Mouse (Mus musculus): ENCODE results near the gene Eml6. TPM values are rescaled to one million over a fixed set of nuclear protein-coding genes. Genes with fewer than 3 reads are reported as not detected.

The Eml6 gene
- total RNA-seq, 2 experiments from 2014 or later, result 0.49 to 0.71 TPM

DNA sequence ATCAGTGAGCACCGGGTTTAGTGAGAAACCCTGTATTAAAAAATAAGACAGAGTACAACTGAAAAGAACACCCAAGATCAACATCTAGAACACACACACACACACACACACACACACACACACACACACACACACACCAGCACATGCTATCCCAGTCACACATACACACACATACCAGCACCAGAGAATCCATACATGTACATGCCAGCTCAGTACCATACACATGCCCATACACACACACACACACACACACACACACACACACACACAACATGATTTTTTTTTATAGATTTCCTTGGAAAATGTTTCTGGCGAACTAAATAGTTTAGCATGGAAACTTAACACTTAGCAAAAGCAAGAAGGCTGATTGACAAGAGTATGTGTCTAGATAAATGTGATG, 164.8 kb downstream of the Eml6 start:
- no peak for ATAC-seq (replicated peaks; ENCODE audit: poor library complexity)

DNA sequence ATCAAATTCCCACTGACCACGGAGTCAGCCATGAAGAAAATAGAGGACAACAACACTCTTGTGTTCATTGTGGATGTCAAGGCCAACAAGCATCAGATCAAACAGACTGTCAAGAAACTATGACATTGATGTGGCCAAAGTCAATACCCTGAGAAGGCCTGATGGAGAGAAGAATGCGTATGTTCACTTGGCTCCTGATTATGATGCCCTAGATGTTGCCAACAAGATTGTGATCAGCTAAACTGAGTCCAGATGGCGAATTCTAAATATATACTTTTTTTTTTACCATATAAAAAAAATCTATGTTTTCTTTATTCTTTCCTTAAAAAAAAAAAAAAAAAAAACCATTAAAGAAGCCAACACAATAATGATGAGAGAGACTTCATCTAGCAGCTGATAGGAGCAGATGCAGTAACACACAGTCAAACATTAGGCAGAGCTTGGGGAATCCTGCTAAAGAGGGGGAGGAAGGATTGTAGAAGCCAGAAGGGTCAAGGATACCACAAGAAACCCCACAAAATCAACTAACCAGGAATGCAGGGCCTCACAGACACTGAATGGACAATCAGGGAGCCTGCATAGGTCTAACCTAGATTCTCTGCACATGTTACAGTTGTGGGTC, 185.1 kb downstream of the Eml6 start:
- no peak for ATAC-seq (replicated peaks; ENCODE audit: poor library complexity)

DNA sequence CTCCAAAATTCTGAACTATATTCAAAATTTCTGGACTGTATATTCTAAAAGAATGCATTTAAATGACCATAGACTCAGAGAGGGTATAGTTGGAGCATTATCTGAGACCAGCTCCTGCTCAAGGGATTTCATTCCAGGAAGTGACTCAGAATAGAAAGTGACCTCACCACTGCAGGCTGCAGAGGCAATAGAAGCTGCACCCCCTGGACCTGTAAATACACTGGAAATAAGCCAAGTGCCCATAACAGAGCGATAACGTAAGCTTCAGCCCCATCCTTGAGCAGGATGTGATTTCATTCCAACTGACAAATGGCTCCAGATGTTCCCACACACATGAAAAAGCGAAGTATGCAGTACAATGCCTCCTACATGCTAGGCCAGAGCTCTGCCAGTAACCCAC, 186.1 kb downstream of the Eml6 start:
- no peak for ATAC-seq (replicated peaks; ENCODE audit: poor library complexity)

DNA sequence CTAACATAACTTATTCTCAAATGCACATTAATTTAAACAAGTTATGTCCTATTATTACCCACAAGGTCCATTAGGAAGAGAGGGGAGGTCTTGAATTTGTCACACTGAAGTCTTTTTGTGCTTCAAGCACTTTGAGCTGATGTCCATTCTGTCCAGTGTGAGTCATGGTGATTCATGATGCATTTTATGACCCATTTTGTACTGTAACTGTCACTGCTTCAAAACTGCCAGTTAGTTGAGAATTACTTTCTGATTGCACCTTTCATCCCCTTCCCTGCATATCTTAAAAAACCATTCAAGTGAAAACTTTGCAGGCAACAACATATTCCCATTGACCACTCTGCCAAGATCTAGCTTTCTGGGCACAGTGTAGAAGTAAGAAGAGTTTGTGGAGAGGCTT, 188.8 kb downstream of the Eml6 start:
- no peak for ATAC-seq (replicated peaks; ENCODE audit: poor library complexity)

DNA sequence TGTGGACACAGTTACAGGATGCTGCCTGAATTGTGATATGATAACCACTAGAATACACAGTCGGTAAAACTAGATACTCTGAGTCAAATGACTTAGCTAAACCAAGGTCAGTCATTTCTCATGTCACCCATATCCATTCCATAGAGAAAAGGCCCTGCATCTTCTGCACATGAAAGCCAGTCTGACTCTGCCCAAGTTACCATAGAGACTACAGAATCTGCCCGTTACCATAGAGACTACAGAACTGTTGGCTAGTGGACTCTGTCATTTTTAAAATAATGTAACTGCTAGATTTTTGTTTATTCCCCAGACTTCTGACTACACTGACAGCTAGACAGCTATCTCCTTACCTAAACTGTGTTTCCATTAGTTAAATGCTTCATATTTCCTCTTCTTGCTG, 198.1 kb downstream of the Eml6 start:
- no peak for ATAC-seq (replicated peaks; ENCODE audit: poor library complexity)

DNA sequence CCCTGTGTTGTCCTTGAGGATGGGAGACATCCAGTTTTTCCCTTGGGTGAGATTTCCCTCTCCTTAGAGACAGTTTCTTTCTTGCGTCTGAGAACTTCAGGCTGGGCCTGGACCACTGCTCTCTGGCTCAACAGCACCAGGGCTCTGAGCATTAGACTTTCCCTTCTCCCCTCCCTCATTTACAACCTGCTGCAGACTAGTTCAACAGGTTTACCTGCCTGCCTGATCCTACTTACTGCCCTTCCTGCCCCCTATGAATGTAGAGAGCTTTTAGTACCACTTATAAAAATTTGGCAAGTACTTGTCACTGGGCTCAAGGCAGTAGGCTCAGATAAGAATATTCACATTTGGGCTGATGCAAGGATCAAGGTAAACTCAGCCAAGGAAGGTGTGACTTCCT, 199.8 kb downstream of the Eml6 start:
- ATAC-seq (replicated peaks; ENCODE audit: poor library complexity), result no peak

DNA sequence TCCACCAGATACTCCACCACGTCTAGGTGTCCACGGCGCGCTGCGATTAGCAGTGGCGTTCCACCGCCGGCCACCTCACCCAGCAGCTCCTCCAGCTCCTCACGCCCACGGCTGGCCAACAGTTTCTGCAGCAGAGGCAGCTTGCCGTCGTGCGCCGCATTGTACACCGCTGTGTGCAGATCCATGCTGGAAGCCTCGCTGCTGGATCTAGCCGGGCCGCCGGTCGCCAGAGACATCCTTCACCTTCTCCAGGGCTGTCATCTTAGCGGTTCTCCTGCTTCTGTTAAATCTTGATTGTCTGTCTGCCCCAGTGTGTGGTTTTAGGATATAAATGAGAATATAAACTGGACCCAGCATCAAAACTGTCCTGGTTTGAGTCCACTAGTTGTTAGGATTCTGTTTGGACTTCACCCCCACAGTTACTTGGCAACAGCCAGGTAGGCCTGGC, 200.5 kb downstream of the Eml6 start, which contains the start of gene 4931440F15Rik:
TSS of gene 4931440F15Rik (minus strand) at position 398 of the 448 bp plus-strand sequence.
- ATAC-seq (replicated peaks; ENCODE audit: poor library complexity), result peak; percentile 24; the same call in 1 of the 2 replicates

DNA sequence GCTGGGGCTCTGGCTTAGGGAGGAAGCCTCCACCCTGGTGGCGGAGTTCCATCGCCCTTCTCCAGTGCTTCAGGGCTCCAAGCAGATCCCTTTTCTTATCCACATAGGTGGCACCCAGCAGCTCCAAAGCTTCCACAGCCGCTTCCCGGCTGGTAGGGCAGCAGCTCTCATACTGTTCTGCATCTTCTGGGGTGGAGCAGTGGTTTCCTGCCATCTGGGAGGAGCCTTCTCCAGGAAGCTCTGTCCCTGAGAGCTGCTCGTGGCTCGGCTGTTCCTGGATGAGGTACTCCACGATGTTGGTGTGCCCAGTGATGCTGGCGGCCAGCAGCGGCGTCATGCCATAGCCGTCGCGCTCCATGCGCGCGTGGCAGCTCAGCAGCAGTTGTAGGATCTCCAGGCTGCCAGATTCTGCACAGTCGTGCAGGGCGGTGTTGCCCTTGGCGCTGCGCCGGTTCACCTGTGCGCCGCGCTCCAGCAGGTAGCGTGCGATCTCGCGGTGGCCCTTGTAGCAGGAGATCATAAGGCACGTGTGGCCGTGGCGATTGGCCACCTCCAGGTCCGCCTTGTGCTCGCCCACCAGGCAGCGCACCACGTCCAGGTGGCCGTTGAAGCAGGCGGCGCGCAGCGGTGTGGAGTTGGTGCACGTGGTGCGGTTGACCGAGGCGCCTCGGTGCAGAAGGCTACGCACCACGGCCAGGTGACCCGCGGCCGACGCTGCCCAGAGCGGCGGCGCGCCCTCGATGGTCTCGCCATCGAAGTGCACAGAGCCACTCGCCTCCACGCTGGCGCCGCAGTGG, 201.2 kb downstream of the Eml6 start:
- ATAC-seq (replicated peaks; ENCODE audit: poor library complexity), result peak; percentile 54

DNA sequence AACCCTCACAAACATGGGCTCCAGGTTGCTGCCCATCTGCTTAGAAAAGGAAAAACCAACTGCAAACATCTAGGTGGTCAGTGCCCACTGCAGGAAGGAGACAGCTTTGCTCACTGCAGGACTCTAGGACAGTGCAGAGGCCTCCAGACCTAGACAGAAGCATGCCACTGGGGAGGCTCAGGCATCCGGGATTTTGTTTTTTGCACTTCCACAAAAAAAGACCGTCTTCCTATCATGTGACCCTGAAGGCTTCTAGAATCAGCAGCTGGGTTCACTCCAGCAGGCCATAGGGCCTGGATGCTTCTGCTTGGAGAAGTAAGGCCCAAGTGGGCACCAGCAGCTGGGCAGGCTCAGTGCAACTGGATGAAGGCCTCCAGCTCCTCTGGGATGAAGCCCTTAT, 202.7 kb downstream of the Eml6 start:
- no peak for ATAC-seq (replicated peaks; ENCODE audit: poor library complexity)

DNA sequence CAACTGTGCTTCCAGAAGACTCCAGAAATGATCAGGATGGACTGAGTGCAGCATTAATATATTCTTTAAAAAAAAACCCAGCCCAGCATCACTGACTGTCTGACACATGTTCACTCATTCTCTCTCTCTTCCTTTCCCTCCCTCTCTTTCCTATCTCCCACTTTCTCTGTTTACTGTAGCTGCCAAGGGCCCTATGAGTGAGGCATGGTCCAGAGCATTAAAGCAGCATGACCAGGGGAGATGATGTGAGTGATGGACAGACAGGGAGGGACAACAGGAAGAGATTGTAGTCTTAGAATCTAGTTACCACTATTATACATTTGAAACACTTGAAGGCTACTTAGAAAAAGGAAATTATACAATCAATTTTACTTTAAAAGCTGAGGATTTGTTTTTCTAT, 210.2 kb downstream of the Eml6 start:
- no peak for ATAC-seq (replicated peaks; ENCODE audit: poor library complexity)

DNA sequence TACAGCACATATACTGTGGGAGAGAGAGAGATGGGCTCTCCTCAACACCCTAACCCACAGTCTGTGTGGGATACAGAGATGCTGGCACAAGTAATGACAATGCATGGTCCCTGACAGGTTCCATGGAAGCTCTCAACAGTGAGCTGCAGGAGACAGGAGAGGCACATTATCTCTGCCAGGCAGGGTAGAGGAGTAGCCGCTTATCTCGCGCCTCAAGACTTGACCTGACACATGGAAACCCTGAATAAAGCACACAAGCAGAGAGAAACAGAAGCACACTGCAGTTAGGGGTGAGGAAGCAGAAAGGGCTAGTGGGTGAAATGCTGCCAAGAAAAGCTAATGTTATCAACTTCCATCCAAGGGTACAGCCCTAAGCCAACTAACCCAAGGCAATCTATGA, 210.6 kb downstream of the Eml6 start:
- ATAC-seq (replicated peaks; ENCODE audit: poor library complexity), result peak; percentile 96

DNA sequence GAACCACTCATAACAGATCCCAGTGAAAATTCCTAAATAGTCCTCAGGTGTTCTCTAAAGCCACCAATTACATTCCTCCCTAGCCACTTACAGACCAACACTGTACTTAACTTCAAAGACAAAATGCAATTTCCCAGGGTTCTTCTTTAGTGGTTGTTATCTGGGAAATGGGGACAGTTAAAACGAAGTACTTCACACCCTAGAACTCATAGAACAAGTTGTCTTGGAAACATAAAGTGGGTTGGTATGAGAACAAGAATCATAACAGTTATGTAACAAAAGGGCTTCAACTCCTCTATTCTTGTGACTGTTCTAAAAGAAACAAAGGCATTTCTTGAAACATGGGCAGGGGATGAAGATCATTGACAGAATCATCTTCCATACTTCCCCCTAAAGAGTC, 212.6 kb downstream of the Eml6 start:
- ATAC-seq (replicated peaks; ENCODE audit: poor library complexity), result no peak

DNA sequence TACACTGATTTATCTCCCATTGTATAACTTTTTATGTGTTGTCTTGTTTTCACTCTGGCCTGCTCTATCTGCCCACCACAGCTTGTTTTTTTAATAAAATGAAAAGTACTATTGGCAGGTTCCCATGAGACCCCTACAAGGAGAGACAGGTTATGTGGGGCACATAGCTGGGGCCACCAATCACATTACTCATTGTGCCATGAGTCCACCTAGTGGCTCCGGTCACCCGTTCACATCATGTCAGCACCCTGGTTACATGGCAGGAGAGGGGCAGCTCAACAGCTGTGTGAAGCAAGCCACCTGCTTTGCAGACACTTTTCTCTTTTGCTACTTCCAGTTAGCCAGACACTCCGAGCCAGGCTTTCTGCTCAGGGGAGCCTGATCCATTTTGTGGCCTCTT, 213.4 kb downstream of the Eml6 start:
- ATAC-seq (replicated peaks; ENCODE audit: poor library complexity), result no peak

DNA sequence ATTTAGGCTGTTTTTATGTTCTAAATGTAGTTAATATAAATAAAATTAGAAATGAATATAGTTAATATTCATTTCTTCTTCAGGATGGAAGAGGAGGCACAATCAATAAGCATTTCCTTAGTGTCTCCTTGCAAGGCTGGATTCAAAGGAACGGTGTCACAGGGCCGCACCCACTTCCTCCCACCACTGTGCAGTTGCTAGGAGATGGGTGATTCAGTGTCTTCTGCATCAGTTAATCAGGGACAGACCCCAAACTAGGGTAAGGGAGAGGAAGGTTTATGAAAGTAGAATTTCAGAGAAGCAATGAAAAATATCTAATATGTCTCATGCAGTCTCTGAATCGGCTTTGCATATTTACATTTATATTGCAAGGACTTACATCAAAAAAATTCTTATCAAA, 215.5 kb downstream of the Eml6 start:
- ATAC-seq (replicated peaks; ENCODE audit: poor library complexity), result no peak

DNA sequence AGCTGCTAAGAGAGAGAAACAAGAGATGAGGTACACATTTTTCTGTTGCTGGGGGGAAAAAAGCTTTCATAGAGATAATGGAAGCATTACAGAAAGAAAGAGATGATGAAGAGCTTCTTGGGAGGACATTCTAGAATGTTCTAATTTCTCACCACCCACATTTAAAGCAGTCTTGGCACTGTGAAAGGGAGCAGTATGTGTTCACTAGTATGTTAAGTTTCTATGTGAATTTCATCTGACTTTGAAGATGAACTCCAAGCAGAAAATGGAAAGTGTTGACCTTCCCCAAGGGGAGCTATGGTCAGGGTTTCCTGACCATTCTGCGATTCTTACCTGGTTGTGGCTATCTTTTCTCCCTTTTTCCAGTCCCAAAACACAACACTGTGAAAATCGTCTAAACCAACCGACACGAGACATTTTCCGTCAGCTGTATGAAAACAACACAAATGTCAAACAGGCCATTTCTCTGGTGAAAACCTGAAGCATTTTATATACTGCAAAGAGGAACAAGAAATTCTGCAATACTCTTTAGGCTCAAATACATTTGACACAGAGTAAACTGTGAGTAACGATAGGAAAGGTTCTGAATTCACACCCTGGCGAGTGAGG, 216.7 kb downstream of the Eml6 start:
- 0 out of 2 replicates have a peak, but pooled peaks have one; percentile 12 for ATAC-seq (replicated peaks; ENCODE audit: poor library complexity)

DNA sequence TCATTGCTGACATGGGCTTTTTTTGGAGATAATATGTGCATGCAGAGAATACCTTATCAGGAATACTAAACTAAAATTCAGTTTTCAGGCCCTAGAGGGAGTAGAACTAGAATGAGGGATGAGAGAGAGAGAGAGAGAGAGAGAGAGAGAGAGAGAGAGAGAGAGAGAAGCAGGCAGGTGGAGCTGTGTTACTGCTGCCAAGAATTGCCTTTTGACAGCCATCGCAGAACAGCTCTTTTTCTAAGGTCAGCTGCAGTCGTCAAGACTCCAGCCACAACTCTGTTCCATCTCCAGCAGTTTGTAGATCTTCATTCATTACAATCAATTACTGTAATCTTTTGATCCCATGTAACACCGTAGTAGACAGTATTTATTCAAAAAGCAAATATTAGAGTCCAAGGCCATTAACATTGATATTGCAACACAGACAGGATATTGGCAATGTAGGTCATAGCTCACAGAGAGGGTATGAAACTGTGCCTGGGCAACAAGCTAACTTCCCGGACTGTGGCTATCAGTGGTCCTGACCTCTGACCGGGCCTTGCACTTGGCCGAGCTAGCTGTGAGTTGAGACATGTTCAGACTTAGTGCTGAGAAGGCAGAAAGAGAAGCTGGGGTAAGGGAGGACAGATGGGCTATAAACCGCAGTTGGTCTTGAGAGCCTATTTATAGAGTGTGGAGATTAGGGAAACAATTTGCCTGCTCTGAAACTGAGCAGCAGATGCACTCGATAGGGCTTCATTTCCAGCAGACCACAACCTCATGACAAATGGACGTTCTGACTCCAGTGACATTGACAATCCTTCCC, 217.5 kb downstream of the Eml6 start:
- ATAC-seq (replicated peaks; ENCODE audit: poor library complexity), result peak; percentile 75

DNA sequence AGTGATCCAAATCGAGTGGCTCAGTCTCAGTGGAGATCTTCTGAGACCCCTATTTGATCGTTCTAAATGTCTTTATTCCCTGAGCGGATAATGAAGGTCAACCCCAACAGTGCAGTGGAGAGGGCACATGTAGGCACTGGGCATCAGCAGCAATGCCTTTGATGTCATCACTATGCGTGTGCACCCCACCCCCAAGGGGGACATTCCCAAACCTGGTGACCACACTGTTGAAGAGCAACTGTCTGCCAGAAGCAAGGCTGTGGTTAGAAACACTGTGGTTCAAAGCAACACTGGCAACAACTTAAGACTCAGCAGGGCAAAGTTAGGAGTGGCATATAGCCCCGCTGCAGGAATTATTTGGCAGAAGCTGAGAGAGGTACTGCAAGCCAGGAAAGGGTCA, 218.5 kb downstream of the Eml6 start:
- ATAC-seq (replicated peaks; ENCODE audit: poor library complexity), result peak; percentile 37

DNA sequence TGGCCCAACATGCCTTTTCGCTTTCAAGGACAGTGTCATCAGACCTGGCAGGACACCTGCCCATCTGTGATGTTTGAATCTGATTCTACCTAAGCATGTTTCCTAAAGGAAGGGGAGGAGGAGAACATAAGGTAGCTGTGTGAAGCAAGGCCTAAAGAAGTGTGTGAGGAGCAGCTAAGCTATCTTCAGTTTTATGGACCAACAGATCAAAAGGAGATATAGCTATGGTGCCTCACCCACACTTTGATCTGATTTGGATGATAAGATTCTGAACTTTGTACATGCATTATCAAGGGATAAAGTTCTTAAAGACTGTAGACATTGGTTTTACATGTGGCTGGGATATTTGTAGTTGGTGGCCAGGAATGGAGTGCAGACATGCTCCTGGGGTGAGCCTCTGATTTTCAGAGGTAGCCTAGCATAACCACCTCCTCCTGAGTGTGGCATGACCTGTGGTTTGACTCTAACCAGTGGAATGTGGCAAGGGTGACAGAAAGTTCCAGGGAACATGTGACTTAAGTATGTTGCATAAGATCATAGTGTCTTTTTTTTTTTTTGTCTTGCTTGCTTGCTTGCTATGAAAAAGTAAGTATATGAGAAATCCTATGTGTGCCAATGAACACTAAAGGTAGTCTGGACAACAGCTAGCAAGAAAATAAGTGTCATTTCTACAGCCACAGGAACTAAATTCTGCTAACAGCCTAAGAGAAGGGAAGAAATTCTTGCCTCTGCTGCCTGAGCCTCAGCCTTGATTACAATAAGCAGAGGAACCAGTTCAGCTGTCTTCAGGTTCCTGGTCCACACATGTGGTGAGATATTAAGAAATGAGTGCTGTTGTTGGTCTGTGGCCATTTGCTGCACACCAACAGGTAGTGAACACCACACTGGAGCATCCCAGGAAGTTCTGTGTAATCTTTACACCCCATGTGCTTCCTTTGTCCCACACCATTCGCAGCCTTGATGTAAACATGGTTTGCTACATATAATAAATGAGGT, 224.1 kb downstream of the Eml6 start:
- ATAC-seq (replicated peaks; ENCODE audit: poor library complexity), result peak; percentile 87

DNA sequence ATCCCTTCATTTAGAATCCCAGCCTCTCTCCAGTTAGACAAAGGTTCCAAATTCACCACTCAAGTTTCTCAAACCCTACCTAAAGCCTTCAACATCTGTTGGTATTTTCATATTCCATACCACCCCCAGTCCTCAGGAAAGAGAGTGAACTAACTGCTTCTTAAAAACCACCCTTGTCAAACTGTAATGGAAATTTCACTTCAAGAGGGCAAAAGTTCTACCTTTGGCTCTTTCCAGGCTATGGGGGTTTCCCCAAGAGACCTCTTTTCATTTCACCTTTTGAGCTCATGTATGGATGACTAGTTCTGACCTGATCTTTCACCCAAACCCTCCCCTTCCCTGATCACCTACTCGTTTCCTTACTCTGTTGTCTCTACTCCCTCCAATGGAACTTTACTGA, 226.0 kb downstream of the Eml6 start:
- ATAC-seq (replicated peaks; ENCODE audit: poor library complexity), result no peak

DNA sequence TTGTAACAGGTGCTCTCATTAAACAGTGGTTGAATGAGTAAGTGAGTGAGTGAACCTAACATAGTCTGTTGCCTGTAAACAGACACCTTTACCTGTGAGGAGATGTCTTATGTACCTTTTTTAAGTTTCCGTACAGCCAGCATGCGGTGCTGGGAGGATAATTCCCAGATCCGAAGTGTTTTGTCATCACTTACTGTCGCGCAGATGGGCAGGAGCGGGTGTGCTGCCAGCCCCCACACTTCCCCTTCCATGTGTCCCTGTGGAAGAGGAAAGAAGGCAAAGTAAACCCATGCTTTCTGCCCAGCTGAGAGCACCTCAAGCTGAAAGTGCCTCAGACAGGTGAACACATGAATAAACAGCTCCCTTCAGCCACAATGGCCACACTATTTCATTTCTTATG, 230.7 kb downstream of the Eml6 start:
- no peak for ATAC-seq (replicated peaks; ENCODE audit: poor library complexity)

Measured in megakaryocyte progenitor cell, adult 5-6 weeks (primary cell).